Mouse (Mus musculus) retina, adult 2 months (tissue): ENCODE measurements at regions not wholly inside any gene's neighbourhood (a gene's known extent, or its start where the extent isn't known, plus 50 kb on each side); places are given as distances from the start of the nearest gene placed in this dataset.

Experiments
- DNase-seq: peaks from one replicate; pipeline ENCODE4 v3.0.0-alpha.2; 2012; ENCODE audit warnings: low read depth, low spot score

DNA sequence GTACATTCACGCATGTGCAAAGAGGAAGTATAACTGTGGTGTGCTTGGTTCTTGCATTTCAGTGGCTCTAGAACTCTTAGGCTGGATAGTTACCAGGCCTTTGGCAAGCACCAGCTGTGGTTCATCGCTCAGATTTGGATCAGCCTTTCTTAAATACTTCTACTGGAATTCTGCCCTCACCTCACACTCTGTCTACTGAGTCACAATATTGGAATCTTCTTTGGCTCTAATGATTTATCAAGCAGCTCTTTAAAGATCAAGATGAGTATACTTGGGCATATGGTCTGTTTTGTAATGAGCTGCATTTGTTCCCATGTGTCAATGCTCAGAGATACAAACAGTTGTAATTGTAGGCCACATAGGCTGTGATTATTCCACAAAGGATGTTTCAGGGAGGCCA is 197.5 kb downstream of the Icos start:
- no peak for DNase-seq

DNA sequence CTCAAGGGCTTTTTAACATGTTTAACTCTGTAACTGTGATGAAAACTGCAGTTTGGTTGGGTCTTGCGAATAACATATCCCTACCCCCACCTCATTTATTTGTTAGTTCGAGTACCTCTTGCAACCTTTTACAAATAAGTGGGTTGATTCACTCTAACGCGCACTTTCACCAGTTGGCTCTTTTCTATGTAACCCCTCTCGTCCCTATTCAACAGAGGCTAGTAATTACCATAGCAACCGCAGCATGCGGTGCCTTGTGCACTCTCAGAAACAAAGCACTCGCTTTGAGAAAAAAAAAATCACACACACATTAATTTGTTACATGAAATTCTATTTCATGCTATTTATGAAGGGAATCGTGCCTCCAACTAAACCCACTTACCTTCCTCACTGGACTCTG is 201.7 kb downstream of the Icos start:
- DNase-seq = no peak

DNA sequence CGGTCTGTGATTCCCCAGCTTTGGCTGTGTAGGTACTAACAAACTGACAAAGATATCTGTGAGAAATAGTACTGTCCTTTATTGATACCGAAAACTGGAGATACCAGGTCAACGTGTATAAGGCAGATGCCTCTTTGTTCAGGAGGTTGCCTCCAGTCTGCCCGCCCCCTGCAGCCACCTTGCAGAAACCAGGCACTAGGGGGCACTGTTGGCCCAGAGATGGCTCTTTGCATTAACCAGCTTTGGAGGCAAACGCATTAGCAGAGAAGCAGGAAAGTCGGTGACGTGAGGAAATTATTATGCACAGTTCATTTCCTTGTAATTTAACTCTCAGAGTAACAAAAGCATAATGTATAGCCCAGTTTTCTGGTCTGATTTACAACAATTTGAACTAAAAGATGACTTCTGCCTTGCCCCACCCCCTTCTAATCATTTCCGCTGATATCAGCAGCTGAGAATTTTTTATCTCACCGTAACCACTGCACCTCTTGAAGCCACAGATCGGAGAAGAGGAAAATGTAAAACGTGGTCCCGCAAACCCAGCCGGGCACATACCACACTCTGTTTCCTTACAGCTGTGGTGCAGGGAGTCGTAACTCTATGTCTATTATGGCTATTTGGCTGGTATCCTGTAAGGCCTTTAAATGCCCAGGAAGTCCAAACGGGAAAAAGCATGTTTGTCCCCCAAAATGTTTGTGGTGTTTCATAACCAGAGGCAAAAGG is 203.5 kb downstream of the Icos start:
- DNase-seq = peak; percentile 65

DNA sequence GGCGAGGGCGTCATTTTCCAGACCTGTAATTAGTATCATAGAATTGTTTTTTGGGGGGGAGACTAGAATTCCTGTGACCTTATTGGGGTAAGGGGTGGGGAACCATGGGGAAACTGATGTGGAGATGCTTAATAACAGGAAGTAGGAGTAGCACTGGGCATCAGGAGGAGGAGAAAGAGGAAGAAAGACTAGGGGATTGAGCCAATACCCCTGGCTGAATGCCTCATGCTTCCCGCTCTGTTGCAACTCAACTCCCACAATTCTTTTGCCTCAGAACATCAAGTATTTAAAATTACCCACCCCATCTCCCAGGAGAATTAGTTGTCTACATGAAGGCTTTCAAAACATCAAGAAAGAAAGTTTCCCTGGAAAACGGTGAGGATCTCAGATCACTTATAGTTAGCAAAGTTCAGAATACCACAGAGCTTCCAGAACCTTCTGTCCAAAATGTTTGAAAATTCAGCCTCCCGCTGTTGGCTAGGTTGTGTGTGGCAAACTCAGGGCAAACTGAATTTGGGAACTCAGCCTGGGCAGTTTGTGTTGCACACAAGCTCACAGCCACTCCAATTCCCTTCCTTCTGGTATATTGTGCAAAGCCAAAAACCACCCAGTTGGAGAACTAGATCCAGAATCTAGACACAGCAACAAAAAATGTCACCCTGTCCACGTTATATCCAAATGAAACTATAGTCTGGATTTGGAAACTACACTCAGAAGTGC is 209.8 kb downstream of the Icos start:
- DNase-seq = no peak

DNA sequence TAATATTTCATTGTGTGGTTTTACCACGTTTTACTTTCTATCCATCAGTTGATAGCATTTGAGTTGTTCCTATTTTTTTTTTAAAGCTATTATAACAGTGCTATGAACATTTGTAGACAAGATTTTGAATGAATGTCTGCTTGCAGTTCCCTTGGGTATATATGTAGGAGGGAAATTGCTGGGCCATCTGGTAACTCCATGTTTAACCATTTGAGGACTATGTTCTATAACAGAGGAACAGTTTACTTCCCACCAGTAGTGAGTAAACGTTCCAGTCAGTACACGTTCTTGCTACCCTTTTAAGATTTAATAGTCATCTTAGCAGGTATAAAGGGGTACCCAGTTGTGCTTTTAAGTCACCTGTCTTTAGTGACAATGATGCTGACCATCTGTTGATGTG is 213.2 kb downstream of the Icos start:
- no peak for DNase-seq

DNA sequence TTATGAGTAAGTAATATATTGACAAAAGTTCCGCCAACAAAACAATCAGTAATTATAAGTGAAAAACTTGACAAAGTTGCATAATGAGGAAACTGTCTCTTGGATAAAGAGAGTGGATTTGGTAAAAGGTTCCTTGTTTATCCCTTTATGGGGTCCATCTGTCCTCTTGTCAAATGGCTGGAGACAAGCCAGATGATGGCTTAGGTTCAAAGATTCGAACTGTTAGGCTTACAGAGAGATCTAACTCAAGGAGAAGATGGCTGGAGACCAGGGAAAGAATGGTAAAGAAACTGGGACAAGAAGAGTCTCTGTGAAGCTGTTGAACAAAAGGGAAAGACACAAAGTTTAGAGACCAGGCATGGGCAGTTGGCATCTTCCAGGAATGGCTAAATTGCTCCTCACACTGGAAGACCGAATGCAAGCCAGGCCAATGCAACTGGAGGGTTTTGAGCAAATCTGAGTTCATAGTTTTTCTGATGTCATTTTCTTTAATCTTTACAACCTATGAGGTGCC is 220.9 kb downstream of the Icos start:
- no peak for DNase-seq

DNA sequence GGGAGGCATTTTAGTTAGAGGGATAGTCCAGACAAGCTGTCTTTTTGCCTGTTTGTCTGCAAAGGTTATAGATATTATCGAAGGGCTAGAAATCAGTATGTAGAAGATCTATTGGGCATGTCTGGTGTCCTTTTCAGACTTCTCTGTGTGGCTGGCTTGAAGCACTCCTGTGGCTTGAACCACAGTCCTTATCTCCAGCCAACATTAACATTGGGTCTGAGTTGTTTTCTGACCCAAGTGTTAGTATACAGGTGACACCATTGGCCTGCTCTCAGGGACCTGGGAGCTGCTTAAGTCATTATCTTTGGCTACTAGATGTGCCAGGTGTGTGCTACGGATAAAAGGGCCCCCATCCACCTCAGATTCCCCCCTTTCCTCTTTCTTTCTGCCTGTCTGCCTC is 223.3 kb downstream of the Icos start:
- DNase-seq = no peak

DNA sequence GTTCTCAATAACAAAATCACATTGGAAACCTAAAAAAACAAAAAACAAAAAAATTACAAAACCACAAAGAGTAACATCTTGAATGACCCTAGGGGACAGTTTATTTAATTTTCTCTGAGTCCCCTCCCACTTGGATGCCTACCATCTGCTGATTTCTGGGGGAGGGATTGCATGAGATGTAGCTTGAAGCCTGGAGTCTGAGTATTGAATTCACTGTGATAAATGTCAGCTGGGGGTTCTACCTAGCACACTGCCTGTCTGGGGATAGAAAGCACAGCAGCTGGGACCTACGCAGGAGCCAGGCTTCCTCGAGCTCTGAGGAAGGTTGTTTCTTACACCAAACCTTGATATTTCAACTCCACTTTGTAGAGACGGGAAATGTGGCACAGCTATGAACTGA is 224.4 kb downstream of the Icos start:
- no peak for DNase-seq

DNA sequence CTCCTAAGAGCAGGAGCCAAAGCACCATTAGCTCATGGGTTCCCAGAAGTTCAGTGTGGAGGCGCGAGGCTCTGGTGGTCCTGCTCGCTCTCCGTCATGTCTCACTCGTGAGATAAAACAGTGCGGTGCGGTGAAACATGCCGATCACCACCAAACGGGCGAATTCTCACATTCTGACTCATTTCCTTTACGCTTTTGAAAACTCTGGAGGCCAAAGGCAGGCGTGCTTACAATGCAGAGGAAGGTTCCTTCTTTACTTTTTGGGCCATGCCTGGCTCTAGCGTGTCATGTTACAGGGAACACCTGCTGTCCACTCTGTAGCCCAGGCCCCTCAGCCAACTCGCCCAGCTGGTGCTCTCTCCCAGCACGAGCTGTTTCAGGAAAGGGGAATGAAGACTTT is 225.4 kb downstream of the Icos start:
- DNase-seq = no peak

DNA sequence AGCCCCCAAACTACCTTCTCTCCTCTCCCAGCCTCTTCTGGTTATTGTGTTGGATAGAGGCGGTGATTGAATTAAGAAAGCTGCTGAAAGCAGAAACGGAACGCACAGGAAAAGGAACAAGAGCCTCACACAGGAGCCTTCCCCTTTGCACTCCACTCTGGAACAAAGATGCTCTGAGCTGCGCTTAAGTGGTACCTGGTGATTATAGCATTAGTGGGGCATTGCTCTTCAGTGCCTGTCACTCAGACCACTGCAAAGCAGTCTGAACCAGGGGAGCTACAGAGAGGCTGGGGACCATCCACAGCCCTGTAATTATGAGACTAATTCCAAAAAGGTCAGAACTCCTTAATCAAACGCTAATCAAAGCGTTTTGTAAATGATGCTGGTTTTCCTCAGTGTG is 225.9 kb downstream of the Icos start:
- no peak for DNase-seq

DNA sequence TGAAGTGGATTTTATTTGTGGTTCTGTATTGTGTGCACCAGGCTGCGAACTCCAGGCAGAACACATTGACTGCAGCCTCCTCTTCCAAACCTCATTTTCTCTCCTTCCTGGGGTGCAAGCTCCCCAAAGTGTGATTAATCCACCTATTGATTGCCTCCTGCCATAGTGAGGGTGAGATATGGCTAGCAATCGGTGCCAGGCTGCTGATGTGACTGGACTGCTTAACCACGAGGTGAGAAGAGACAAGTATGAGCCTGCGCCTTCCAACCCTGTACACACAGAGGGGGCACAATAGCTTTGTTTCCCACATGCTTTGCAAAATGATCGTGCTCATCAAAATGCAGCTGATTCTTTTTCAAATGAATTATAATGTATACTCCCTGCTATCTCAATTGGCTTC is 227.4 kb downstream of the Icos start:
- no peak for DNase-seq

DNA sequence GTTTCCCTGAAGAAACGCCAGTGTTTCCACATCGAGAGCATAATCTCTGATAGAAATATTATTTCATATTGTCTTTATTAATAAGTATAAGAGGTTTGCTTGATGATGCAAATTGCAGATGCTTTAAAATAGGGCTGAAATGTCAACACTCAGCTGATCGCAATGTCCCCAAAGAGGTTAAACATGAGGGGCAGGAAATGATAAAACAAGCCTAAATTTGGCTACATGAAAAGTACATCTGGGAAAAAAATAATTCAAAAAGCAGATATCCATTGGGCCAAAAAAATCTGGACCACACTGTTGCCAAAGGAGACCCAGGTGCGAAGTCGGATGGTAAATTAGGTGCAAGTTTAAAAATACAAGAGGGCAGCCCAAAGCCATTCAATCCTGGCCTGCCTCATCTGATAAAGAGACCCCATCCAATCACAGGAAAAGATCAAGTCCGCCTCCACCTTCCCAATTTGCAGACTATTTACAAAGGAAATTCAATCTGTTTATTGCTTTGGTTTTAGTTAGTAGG is 229.2 kb downstream of the Icos start:
- no peak for DNase-seq

DNA sequence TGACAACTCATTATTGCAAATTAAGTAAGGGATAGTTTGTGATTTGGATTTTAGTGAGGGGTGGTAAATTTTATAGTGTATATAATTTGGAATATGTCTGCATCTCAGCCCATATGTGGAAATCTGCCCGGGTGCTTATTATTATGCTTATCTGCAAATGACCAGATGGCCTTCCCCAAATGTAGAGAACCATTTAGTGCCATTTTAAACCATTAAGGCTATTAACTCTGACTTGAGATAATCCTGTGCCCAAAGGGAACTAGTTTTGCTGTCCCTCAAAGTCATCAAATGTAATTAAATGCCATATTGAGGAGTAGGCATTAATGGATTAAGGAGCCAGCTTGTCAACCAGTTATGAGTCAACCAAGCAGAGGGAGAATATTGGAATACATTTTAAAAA is 230.7 kb downstream of the Icos start:
- DNase-seq = no peak

DNA sequence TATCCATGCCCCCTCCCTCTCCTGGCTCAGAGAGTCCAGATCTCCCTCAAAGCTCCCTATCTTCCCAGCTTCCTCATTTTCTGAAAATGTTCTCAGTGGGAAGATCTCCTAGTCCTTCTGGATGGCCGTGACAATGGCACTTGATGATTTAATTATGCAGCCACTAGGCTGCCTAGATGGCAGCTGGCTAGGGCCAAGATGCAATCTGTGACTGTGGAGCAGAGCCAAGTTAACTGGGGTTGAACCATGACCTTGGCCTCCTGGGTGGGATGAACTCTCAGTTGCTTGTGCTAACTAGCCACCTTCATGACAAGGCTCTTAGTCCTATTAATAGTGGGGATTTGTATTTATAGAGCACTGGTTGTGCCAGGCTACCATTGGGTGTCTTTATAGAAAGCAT is 243.4 kb downstream of the Icos start:
- no peak for DNase-seq

DNA sequence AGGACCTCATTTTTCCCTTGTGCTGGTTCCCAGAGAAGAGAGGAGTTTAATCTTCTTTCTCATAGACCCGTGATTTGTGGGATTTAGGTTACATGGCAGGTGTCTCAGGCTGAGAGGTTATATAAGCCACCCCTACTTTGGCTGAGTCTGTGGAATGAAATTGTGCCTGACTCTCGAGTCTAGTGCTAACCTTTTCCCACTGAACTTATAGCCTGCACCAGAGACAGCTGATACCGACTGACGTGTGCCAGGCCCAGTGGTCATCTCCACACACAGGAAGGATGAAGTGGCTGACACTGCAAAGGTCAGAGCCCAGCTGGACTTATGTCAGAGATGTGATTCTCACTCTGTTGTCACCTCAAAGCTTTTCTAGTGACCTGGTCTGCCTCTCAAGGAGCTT is 251.2 kb downstream of the Icos start:
- DNase-seq = peak; percentile 8

DNA sequence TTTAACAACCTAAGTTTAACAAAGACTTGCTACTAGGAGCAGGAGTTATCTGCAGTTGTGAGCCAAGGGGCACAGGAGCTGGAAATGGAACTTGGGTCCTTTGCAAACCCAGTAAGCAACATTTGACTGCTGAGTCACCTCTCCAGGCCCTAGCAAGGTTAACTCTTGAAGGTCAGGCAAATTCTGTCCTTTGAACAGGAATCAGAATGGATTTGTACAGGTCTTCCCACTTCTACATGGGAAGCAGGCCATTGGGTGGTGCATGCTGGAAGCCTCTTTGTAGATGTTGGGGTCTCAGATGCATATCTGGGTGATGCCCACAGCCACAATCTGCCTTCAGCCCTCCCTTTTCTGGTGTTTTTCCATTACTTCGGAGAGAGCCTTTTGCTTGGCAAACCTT is 255.3 kb downstream of the Icos start:
- no peak for DNase-seq

DNA sequence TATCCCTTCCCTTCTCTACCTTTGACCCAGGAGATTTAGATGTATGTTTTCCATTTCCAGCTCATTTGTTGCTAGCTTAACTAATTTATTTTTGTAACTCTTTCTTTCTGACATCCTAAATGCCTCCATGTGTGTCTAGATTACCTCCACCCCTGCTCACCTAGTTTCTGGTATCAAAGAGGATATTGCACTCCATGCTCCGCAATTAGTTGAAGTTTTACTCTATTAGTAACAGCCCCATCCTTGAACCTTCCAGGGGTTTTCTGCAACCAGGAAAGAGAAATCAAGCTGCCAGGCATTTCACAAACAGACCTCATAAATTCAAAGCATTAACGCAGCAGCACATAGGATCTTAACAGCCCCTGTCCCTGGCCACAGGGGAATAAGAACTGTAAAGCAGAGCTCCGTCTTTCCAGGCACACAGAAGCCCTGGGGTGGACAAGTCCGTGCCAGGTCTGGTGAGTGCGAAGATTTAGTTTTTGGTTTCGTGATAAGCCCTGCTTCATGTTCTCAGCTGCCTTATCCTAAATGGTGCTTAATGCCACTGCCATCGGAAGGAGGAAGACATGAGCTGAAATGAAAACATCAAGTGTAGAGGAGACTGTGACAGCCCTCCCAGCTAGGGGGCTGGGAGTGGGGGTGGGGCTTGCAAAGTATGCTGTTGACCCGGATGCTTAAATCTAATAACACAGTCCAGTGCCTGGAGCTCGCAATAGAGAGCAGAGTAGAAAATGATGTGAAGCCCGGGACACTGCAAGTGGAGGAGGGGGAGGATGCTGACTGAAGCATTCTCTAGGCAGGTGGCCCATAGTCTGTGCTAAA is 256.0 kb downstream of the Icos start:
- DNase-seq = no peak

DNA sequence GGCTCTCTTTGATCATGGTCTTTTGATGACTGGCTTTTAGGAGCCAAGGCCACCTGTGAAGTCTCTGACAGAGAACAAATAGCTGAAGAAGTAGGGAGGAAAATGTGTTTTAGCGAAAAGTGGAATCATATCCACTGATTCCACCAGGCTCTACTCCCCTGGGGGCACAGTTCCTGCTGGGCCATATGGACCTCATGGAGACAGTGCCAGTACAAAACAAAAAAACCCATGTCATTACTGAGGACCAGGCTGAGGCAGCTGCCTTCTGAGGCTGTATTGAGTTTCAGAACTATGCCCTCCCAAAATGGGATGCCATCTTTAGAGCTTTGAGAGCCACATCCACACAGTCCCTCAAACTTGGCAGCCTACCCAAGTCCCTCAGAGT is 256.6 kb downstream of the Icos start:
- no peak for DNase-seq

DNA sequence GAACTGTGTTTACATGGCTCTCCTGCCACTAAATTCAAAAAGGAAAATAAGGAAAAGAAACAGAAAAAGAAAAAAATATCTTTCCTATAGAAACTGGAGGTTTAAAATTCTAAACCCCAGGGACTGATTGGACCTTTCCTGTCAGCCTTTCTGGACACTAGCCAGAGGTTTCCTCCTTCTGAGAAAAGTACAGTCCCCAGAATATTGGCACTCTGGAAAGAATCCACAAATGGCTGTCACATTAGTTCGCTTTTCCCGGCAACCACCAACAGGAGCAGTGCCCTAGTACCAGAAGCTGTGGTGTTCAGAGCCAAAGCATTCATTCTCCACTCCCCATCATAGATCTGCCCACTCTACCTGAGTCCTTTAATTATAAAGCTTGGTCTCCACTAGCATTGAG is 258.8 kb downstream of the Icos start:
- no peak for DNase-seq

DNA sequence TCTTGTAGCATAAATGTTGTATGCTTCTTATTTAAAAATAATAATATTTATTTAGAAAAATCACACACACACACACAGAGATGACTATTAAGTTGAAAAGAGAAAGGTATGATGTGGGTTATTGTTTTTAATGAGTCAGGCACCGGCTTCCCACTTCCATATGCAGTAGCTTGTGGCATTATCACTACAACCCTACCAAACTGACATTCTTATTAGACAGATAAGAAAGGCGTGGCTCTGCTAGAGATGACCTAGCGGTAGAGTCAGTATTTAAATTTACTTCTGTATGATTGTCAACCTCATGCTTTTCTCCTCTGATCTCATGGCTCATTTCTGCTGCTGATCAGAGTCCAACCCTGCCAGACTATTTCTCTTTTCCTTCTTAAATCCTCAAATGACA is 260.9 kb downstream of the Icos start:
- no peak for DNase-seq

DNA sequence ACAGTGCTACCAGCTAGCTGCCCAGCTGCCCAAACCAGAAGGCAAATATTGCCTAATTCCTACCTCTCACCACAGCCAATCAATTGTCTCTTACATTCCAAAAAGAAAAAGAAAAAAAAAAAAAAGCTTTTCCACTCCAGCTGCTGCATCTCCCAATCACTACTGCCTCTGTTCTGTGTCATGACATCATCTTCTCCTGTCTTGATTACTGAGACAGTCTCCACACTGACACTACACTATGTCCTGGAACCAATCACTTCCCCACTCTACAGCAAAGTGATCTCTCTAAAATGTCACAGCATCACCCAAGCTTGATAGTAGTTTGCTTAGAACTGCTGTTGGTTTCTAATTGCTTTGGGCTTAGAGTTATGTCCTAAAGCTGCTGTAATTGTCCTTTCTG is 279.8 kb downstream of the Icos start:
- no peak for DNase-seq

DNA sequence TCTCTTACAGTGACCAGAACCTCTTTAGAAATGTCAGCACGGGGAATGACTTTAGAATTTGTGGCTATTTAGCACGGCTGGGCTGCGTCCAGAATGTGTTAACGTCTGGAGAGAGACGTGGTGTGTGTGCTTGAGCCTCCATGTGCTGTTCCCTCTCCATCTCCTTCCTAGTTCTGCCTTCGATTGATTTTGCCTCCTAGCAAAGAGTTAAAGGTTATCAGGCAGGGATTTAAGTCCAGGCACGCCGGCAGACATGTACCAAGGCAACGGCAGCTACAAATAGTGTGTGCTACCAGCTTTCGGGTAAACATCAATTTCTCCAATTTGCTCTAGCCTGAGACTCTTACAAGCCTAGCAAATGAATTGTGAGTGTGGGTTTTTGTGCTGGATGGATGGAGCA is 285.7 kb downstream of the Icos start:
- DNase-seq = no peak
